Mouse (Mus musculus) liver, embryonic 12.5 days (tissue): ENCODE results near the gene Tldc2. TPM values are rescaled to one million over a fixed set of nuclear protein-coding genes. Genes with fewer than 3 reads are reported as not detected.

ENCODE experiments used
- ATAC-seq: fragments of 200-750 bp; cut with Nextera tagmentation; 2 replicates; pipeline ENCODE4 v1.8.0; 2017; ENCODE audit warnings: moderate number of reproducible peaks, mild to moderate bottlenecking, moderate library complexity
- H3K27ac ChIP-seq: fragments of 300-500 bp; sonication (generic); 2 replicates; pipeline ENCODE4 v1.5.1; 2016; ENCODE audit warnings: mild to moderate bottlenecking
- H3K27me3 ChIP-seq: fragments of 300-500 bp; sonication (generic); replicated peaks from 2 replicates; pipeline ENCODE4 v1.6.1; 2016; ENCODE audit warnings: mild to moderate bottlenecking, moderate library complexity
- H3K36me3 ChIP-seq: fragments of 300-500 bp; sonication (generic); 2 replicates; pipeline ENCODE4 v1.6.1; 2016; ENCODE audit warnings: mild to moderate bottlenecking, moderate library complexity
- H3K4me1 ChIP-seq: fragments of 300-500 bp; sonication (generic); 2 replicates; pipeline ENCODE4 v1.6.1; 2016
- H3K4me2 ChIP-seq: fragments of 300-500 bp; sonication (generic); 2 replicates; pipeline ENCODE4 v1.6.1; 2016; ENCODE audit warnings: mild to moderate bottlenecking, moderate library complexity
- H3K4me3 ChIP-seq: fragments of 300-500 bp; sonication (generic); 2 replicates; pipeline ENCODE4 v1.5.1; 2016; ENCODE audit warnings: mild to moderate bottlenecking, moderate library complexity
- H3K9ac ChIP-seq: fragments of 300-500 bp; sonication (generic); 2 replicates; pipeline ENCODE4 v1.6.1; 2016; ENCODE audit warnings: mild to moderate bottlenecking, moderate library complexity
- H3K9me3 ChIP-seq: fragments of 300-500 bp; sonication (generic); replicated peaks from 2 replicates; pipeline ENCODE4 v1.6.1; 2016; ENCODE audit warnings: mild to moderate bottlenecking, moderate library complexity
- WGBS: fragments of 180-500 bp; shearing (Covaris S2); methylation state at CpG from one replicate; pipeline ENCODE4 v1.1.7; 2016; ENCODE audit not compliant: insufficient replicate concordance; 5-methylcytosine and 5-hydroxymethylcytosine counted together
- polyA plus RNA-seq: library from polyadenylated mRNA; unstranded; fragments of >200 nt; fragmentation: Nextera tagmentation; extraction: Ambion mirVana; gene quantifications from 2 replicates; pipeline ENCODE4 v1.2.1, GENCODE M21; 2016

Tldc2 gene
- polyA plus RNA-seq, 1 experiment from 2014 or later = 0.29 TPM

- Histone ChIP-seq H3K27ac (peak overlapping the region; percentile 54; the same call in 1 of the 2 replicates), H3K9me3 (no peaks in the 10 kb centered on the region), H3K4me3 (peak overlapping the region; percentile 88; the same call in 1 of the 2 replicates), H3K27me3 (no peaks in the 10 kb centered on the region), H3K9ac (peak overlapping the region; percentile 35; the same call in 1 of the 2 replicates), H3K36me3 (peaks cover 12% of the 10 kb centered on the region; the same call in 1 of the 2 replicates), H3K4me1 (peaks cover 48% of the 10 kb centered on the region), H3K4me2 (peak overlapping the region; percentile 91)
- 65% methylated on average over 3 of the region's 3 CpGs for WGBS
- no peak for ATAC-seq
These were observed 46.1 kb downstream of the Tldc2 start for GRCm38 (mm10) chr2:157132686-157133540.

- peak overlapping the region; percentile 88 for H3K4me3 ChIP-seq
- WGBS = 12% methylated on average over 11 of the region's 11 CpGs
- peaks cover 51% of the 10 kb centered on the region for H3K4me1 ChIP-seq
- no peak for ATAC-seq
- H3K27ac ChIP-seq = peak overlapping the region; percentile 94
- peak overlapping the region; percentile 91 for H3K4me2 ChIP-seq
- H3K36me3 ChIP-seq = 0 out of 2 replicates have a peak, but pooled peaks cover 7% of the 10 kb centered on the region
- H3K9ac ChIP-seq = peak overlapping the region; percentile 88
- H3K9me3 ChIP-seq = no peaks in the 10 kb centered on the region
- H3K27me3 ChIP-seq = no peaks in the 10 kb centered on the region
These were observed 47.1 kb downstream of the Tldc2 start for GRCm38 (mm10) chr2:157133769-157134478.

DNA sequence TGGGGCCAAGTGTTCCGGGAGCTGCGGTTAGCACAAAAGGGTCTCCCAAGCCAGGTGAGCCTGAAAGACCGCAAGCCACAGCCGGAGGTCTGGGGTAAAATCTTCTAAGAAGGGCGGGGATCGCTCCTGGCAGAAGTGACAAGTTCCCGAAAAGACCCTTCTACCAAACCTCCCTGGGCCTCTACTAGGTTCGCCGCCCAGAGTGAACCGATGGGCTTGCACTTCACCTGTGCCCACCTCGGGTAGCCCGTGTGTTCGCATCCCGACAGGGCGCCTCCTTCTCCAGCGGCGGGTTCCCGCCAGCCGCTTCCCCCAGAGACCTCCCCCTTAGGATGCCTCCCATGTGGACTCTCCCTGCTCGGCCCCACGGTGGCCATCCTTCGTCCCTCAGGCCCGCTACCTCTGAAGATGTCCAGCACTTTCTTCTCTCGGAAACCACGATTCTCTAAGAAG lies 47.6 kb downstream of the Tldc2 start:
- H3K36me3 ChIP-seq = 0 out of 2 replicates have a peak, but pooled peaks cover 1% of the 10 kb centered on the region
- no peaks in the 10 kb centered on the region for H3K27me3 ChIP-seq
- no peaks in the 10 kb centered on the region for H3K9me3 ChIP-seq
- H3K27ac ChIP-seq = peak overlapping the region; percentile 94
- H3K9ac ChIP-seq = peak overlapping the region; percentile 88
- peak overlapping the region; percentile 88 for H3K4me3 ChIP-seq
- ATAC-seq = peak; percentile 55
- WGBS = under 1% methylated on average over 25 of the region's 25 CpGs
- H3K4me1 ChIP-seq = peaks cover 56% of the 10 kb centered on the region
- peak overlapping the region; percentile 91 for H3K4me2 ChIP-seq

DNA sequence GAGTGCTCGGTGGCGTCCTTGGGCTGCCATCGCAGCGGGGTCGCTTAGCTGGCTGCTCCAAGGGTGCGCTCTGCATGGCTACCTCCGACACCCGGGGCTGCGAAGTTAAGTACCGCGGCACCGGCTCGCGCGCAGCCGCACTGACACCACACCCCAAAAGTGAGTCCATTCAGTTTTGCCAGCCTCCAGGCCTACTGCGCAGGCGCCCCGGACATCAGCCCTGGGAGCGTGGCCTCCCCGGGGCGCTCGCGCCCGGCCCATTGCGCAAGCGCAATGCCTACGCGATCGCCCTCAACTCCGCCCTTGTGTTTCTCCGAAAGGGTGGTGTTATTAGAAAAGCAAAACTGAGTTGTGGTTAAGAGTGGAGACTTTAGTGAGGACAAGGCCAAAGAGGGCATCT lies 48.2 kb downstream of the Tldc2 start, which contains the start of gene Samhd1:
Gene Samhd1 (minus strand): TSS at position 252 of the 400 bp plus-strand sequence.
- Histone ChIP-seq H3K36me3 (no peaks in the 10 kb centered on the region), H3K9ac (peak within 1 kb of the TSS; percentile 88), H3K4me3 (peak within 1 kb of the TSS; percentile 88), H3K27me3 (no peaks in the 10 kb centered on the region), H3K9me3 (no peaks in the 10 kb centered on the region), H3K4me1 (peaks cover 57% of the 10 kb centered on the region), H3K4me2 (peak within 1 kb of the TSS; percentile 91), H3K27ac (peak within 1 kb of the TSS; percentile 94)
- ATAC-seq = peak; percentile 98
- WGBS = under 1% methylated on average over 32 of the region's 32 CpGs

DNA sequence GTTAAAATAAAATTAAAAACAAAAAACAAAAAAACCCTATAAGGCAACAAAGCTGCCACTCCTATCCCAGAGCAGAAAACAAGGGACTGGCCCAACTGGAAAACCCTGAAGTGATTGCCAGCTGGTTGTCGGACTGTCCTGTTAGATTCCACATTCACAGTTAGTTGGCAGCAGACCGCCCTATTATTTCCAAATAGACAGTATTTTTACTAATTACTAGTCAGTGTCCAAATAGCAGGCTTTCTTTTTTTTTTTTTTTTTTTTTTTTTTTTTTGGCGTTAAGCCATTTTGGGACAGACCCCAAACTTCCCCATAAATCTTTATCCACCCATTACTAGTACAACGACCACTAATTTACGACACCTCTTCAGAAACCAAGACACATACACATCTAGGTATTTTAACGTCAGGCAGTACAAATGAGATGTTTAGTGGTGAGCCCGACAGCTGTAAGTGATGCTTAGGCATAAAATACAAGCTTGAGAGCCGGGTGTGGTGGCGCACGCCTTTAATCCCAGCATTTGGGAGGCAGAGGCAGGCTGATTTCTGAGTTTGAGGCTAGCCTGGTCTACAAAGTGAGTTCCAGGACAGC lies 48.8 kb downstream of the Tldc2 start:
- no peak for ATAC-seq
- peaks cover 52% of the 10 kb centered on the region for H3K4me1 ChIP-seq
- peak overlapping the region; percentile 88 for H3K4me3 ChIP-seq
- WGBS = 78% methylated on average over 10 of the region's 10 CpGs
- H3K9ac ChIP-seq = peak overlapping the region; percentile 60
- H3K9me3 ChIP-seq = no peaks in the 10 kb centered on the region
- no peaks in the 10 kb centered on the region for H3K36me3 ChIP-seq
- no peaks in the 10 kb centered on the region for H3K27me3 ChIP-seq
- peak overlapping the region; percentile 91 for H3K4me2 ChIP-seq
- peak overlapping the region; percentile 94 for H3K27ac ChIP-seq

DNA sequence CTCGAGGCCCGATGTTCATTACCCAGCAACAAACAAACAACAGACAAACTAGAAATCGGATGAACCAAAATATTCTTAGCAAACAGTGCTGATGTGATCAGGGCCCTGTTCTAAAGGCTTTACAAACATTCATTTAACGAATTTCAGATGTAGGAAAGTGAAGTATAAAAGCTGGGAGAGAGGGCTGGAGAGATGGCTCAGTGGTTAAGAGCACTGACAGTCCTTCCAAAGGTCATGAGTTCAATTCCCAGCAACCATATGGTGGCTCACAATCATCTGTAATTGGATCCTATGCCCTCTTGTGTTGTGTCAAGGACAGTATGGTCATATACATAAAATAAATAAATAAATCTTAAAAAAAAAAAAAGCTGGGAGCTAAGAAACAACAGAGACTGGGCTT lies 49.3 kb downstream of the Tldc2 start:
- no peaks in the 10 kb centered on the region for H3K9me3 ChIP-seq
- H3K36me3 ChIP-seq = no peaks in the 10 kb centered on the region
- H3K27me3 ChIP-seq = no peaks in the 10 kb centered on the region
- 81% methylated on average over 4 of the region's 4 CpGs for WGBS
- 0 out of 2 replicates have a peak overlapping the region, but pooled peaks have one; percentile 30 for H3K27ac ChIP-seq
- ATAC-seq = no peak
- peaks cover 49% of the 10 kb centered on the region for H3K4me1 ChIP-seq
- H3K4me2 ChIP-seq = no peak overlapping the region
- H3K4me3 ChIP-seq = no peak overlapping the region
- no peak overlapping the region for H3K9ac ChIP-seq

DNA sequence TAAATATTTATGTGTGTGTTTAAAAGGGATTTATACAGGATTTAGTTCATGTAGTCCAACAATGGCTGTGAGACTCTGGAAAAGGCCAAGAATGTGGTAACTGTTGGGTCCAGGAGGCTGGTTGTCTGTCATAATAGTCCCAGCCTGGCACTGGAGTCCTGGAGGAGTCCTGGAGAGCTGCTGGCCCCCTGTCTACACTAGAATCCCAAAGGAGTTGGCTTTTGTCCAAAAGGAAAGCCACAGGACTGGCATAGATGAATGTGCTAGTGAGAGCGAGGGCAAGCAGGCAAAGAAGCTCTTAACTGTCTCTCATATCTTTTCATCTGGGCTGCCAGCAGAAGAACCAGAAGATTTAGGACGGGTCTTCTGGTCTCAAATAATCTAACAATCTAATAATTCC lies 49.8 kb downstream of the Tldc2 start:
- no peak overlapping the region for H3K9ac ChIP-seq
- no peaks in the 10 kb centered on the region for H3K27me3 ChIP-seq
- H3K4me1 ChIP-seq = peaks cover 48% of the 10 kb centered on the region
- no peak for ATAC-seq
- H3K4me2 ChIP-seq = no peak overlapping the region
- no peak overlapping the region for H3K27ac ChIP-seq
- H3K9me3 ChIP-seq = no peaks in the 10 kb centered on the region
- no peak overlapping the region for H3K4me3 ChIP-seq
- H3K36me3 ChIP-seq = no peaks in the 10 kb centered on the region
- WGBS = 66% methylated on average over 2 of the region's 2 CpGs

GRCm38 (mm10) chr2:157137959-157138731 lies 51.3 kb downstream of the Tldc2 start:
- Histone ChIP-seq H3K36me3 (no peaks in the 10 kb centered on the region), H3K9ac (no peak overlapping the region), H3K4me2 (no peak overlapping the region), H3K9me3 (no peaks in the 10 kb centered on the region), H3K27ac (no peak overlapping the region), H3K4me3 (no peak overlapping the region), H3K4me1 (peaks cover 34% of the 10 kb centered on the region), H3K27me3 (no peaks in the 10 kb centered on the region)
- WGBS = 51% methylated on average over 9 of the region's 9 CpGs
- ATAC-seq = no peak

- Histone ChIP-seq H3K9me3 (no peaks in the 10 kb centered on the region), H3K9ac (no peak overlapping the region), H3K27ac (no peak overlapping the region), H3K27me3 (no peaks in the 10 kb centered on the region), H3K4me3 (no peak overlapping the region), H3K36me3 (peaks cover under 1% of the 10 kb centered on the region; the same call in 1 of the 2 replicates), H3K4me1 (peaks cover 27% of the 10 kb centered on the region), H3K4me2 (no peak overlapping the region)
- WGBS = 49% methylated on average over 5 of the region's 5 CpGs
- ATAC-seq = no peak
These were observed 52.0 kb downstream of the Tldc2 start for GRCm38 (mm10) chr2:157138808-157139207.

GRCm38 (mm10) chr2:157139251-157139802 lies 52.5 kb downstream of the Tldc2 start:
- no peak overlapping the region for H3K9ac ChIP-seq
- peaks cover 24% of the 10 kb centered on the region for H3K4me1 ChIP-seq
- H3K4me2 ChIP-seq = no peak overlapping the region
- peaks cover 6% of the 10 kb centered on the region for H3K36me3 ChIP-seq
- no peak overlapping the region for H3K4me3 ChIP-seq
- 52% methylated on average over 5 of the region's 5 CpGs for WGBS
- no peaks in the 10 kb centered on the region for H3K9me3 ChIP-seq
- no peaks in the 10 kb centered on the region for H3K27me3 ChIP-seq
- ATAC-seq = no peak
- H3K27ac ChIP-seq = no peak overlapping the region

DNA sequence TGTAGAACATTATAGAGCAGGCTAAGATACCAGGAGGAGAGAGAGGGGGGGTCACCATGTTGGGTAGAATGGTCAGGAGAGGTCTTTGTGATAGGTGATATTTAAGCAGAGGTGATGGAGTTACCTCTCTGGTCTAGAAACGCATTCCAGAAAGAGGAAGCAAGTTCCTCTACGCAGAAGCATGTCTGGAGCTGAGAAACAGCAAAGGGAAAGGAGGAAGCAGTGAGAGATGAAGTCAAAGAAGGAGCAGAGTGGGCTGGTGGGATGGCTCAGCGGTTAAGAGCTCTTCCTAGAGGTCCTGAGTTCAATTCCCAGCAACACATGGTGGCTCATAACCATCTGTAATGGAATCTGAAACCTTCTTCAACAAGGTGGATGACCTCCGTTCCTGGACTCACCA lies 55.1 kb downstream of the Tldc2 start:
- peaks cover 10% of the 10 kb centered on the region for H3K4me1 ChIP-seq
- peaks cover 27% of the 10 kb centered on the region for H3K36me3 ChIP-seq
- no peak overlapping the region for H3K4me2 ChIP-seq
- no peak overlapping the region for H3K27ac ChIP-seq
- no peaks in the 10 kb centered on the region for H3K27me3 ChIP-seq
- no peak overlapping the region for H3K4me3 ChIP-seq
- no peak overlapping the region for H3K9ac ChIP-seq
- H3K9me3 ChIP-seq = no peaks in the 10 kb centered on the region
- no peak for ATAC-seq
- WGBS = 57% methylated on average over 4 of the region's 4 CpGs
